Mouse (Mus musculus): ENCODE results near the gene Myh10. TPM values are rescaled to one million over a fixed set of nuclear protein-coding genes. Genes with fewer than 3 reads are reported as not detected.

Gene Myh10
- polyA plus RNA-seq, 2 experiments, result 14.9 to 28.4 TPM

DNA sequence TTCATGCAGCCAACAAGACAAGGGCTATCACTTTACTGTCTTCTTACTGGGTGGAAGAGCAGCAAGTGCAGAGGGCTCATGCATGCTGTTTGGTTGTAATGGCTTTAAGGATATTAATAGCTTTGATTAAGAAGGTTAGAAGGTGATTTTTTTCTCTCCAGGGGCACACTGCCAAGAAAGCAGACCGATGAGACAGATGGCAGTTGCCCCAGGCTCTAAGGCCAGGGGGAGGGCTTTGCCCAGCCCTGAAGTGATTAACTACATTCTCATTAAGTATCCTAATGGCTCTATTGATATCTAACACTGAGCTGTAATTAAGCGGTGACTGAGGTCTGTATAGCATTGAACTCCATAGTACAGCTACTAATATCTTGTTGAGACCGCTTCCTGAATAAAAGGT lies 73.3 kb downstream of the Myh10 start:
- no peak overlapping the region for H3K4me3 ChIP-seq (ENCODE audit: insufficient read depth in 1 of 2, low read depth in 2 of 2, low read length in 2 of 2)
- no peak for ATAC-seq (ENCODE audit: insufficient read depth)
- no peak overlapping the region for H3K4me2 ChIP-seq (ENCODE audit: low read depth)
- no peak for TF ChIP-seq CTCF (IDR thresholded peaks at IDR 0.05; ENCODE audit: low read depth)
- no peak for TF ChIP-seq EP300 (IDR thresholded peaks at IDR 0.05; ENCODE audit: low read depth)
- H3K36me3 ChIP-seq (replicated peaks; ENCODE audit: control insufficient read depth, insufficient read depth, low read depth), result peaks cover 19% of the 10 kb centered on the region
- peaks cover 11 to 23% of the 10 kb centered on the region in 2 experiments for H3K4me1 ChIP-seq (replicated peaks; ENCODE audit: control insufficient read depth in 2 of 2, insufficient read depth in 2 of 2, low read length in 1 of 2)
- no peak overlapping the region for H3K9ac ChIP-seq (replicated peaks)
- 82% methylated on average over 3 of the region's 3 CpGs for WGBS (ENCODE audit: insufficient replicate concordance)
- no peak overlapping the region for H3K27ac ChIP-seq
- no peaks in the 10 kb centered on the region for H3K9me3 ChIP-seq (ENCODE audit: control insufficient read depth, low read length)
- DNase-seq (ENCODE audit: low read depth in 3 of 3, low spot score in 3 of 3), result no peak
- no peaks in the 10 kb centered on the region for H3K27me3 ChIP-seq (ENCODE audit: control insufficient read depth, insufficient read depth, low read length)

DNA sequence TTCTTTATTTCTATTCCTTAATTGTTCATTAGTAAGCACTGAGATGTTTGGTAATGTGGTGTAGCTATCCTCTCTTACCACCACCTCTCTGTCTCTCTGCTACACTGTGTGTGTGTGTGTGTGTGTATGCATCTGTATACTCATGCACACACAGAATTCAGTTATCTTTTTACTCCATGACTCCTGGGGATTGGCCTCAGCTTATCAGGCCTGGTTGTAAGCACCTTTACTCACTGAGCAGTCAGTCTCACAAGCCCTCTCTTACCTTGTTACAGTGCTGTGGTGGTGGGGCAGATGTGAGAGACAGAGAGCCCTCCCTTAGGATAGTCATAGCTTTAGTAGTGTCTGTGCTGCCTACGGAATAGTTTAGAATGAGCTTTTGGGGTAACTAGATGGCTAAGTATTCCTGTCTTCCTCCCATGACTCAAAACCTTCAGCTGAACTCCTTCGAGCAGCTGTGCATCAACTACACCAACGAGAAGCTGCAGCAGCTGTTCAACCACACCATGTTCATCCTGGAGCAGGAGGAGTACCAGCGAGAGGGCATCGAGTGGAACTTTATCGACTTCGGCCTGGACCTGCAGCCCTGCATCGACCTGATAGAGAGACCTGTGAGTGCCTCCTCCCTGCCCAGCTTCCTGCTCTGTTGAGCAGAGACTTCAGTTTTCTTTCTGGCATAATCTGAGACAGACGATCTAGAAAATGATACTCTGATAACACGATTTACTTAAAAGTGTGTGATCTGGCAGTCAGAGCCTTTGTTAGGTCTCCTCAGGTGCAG lies 76.6 kb downstream of the Myh10 start:
- Histone ChIP-seq H3K4me3 (ENCODE audit: insufficient read depth in 1 of 2, low read depth in 2 of 2, low read length in 2 of 2) (peak overlapping the region; percentile 19 to 21; a peak in 2 of 4 replicates), H3K4me2 (ENCODE audit: low read depth) (peak overlapping the region; percentile 49), H3K27me3 (ENCODE audit: control insufficient read depth, insufficient read depth, low read length) (no peaks in the 10 kb centered on the region), H3K9ac (replicated peaks) (0 out of 2 replicates have a peak overlapping the region, but pooled peaks have one; percentile 5), H3K9me3 (ENCODE audit: control insufficient read depth, low read length) (no peaks in the 10 kb centered on the region), H3K4me1 (replicated peaks; ENCODE audit: control insufficient read depth in 2 of 2, insufficient read depth in 2 of 2, low read length in 1 of 2) (peaks cover 12 to 31% of the 10 kb centered on the region in 2 experiments), H3K36me3 (replicated peaks; ENCODE audit: control insufficient read depth, insufficient read depth, low read depth) (peaks cover 23% of the 10 kb centered on the region), H3K27ac (peak overlapping the region; percentile 55)
- WGBS (ENCODE audit: insufficient replicate concordance), result 41% methylated on average over 10 of the region's 10 CpGs
- ATAC-seq (ENCODE audit: insufficient read depth) (peak; percentile 90), DNase-seq (ENCODE audit: low read depth in 3 of 3, low spot score in 3 of 3) (peak in 1 of 3 experiments; percentile 37)
- TF ChIP-seq EP300 (IDR thresholded peaks at IDR 0.05; ENCODE audit: low read depth), result peak; percentile 60
- TF ChIP-seq CTCF (IDR thresholded peaks at IDR 0.05; ENCODE audit: low read depth), result no peak

DNA sequence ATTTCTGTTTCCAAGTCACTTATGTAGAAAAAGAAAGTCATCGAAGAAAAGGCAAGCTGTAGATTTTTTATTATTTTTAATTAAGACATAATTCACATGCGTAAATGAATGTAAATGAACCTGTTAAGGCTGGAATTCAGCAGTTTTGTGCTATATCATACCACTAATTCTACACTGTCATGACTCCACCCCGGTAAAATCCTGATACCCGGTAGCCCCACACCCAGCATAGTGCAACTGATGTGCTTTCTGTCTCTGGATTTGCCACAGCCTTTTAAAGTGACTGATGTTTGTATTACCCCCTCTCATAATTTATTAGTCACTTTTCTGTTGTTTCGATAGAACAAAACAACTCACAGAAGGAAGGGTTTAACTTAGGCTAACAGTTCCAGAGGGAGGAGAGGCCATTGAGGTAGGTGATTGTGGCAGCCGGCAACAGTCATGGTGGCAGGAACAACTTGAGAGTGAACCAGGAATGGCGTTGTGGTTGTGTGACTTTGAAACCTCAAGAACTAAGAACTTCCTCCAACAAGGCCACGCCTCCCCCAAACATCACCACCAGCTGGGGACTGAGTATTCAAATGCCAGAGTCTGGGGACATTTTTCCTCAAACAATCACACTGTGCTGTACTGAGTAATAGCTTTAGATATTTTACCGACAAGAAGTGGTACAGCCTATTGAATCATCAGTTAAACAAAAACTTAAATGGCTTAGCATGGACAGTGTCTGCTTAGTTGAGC lies 78.6 kb downstream of the Myh10 start:
- Histone ChIP-seq H3K4me1 (replicated peaks; ENCODE audit: control insufficient read depth in 2 of 2, insufficient read depth in 2 of 2, low read length in 1 of 2) (peaks cover 12 to 31% of the 10 kb centered on the region in 2 experiments), H3K27me3 (ENCODE audit: control insufficient read depth, insufficient read depth, low read length) (no peaks in the 10 kb centered on the region), H3K4me3 (ENCODE audit: insufficient read depth in 1 of 2, low read depth in 2 of 2, low read length in 2 of 2) (no peak overlapping the region), H3K36me3 (replicated peaks; ENCODE audit: control insufficient read depth, insufficient read depth, low read depth) (peaks cover 16% of the 10 kb centered on the region), H3K4me2 (ENCODE audit: low read depth) (peak overlapping the region; percentile 25), H3K9me3 (ENCODE audit: control insufficient read depth, low read length) (no peaks in the 10 kb centered on the region), H3K9ac (replicated peaks) (no peak overlapping the region), H3K27ac (peak overlapping the region; percentile 37; the same call in 1 of the 2 replicates)
- 65% methylated on average over 9 of the region's 9 CpGs for WGBS (ENCODE audit: insufficient replicate concordance)
- TF ChIP-seq CTCF (IDR thresholded peaks at IDR 0.05; ENCODE audit: low read depth) (no peak), EP300 (IDR thresholded peaks at IDR 0.05; ENCODE audit: low read depth) (no peak)
- ATAC-seq (ENCODE audit: insufficient read depth) (no peak), DNase-seq (ENCODE audit: low read depth in 3 of 3, low spot score in 3 of 3) (peak in 1 of 3 experiments; percentile 17)

DNA sequence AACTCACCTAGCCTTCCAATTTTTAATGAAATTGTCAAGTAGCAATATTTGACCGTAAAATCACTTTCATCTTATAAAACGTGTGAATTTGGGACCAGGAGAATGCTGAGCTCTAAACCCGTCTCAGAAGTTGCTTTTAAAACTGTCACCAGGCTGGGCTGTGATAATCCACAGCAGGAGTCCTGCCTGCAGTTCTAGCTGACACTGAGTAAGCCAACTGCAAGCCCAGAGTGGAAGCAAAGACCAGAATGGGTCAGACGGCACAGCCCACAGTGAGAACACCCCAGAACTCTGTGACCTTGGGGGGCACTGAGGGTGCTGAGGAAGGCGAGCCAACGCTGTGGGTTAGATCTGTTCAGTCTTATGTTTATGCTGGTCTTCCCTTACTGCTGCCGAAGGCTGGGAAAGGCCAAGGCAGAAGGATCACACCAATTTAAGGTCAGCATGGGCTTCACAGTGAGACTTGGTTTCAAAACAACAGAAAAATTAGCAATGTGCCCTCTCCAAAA lies 84.8 kb downstream of the Myh10 start:
- H3K4me3 ChIP-seq (ENCODE audit: insufficient read depth in 1 of 2, low read depth in 2 of 2, low read length in 2 of 2), result no peak overlapping the region
- H3K27ac ChIP-seq, result no peak overlapping the region
- H3K4me2 ChIP-seq (ENCODE audit: low read depth), result no peak overlapping the region
- H3K27me3 ChIP-seq (ENCODE audit: control insufficient read depth, insufficient read depth, low read length), result no peaks in the 10 kb centered on the region
- TF ChIP-seq EP300 (IDR thresholded peaks at IDR 0.05; ENCODE audit: low read depth) (no peak), CTCF (IDR thresholded peaks at IDR 0.05; ENCODE audit: low read depth) (no peak)
- H3K4me1 ChIP-seq (replicated peaks; ENCODE audit: control insufficient read depth in 2 of 2, insufficient read depth in 2 of 2, low read length in 1 of 2), result peaks cover 0 to 3% of the 10 kb centered on the region in 2 experiments; a peak in 1 of 4 replicates
- no peak for DNase-seq (ENCODE audit: low read depth in 3 of 3, low spot score in 3 of 3)
- no peaks in the 10 kb centered on the region for H3K9me3 ChIP-seq (ENCODE audit: control insufficient read depth, low read length)
- WGBS (ENCODE audit: insufficient replicate concordance), result 75% methylated on average over 7 of the region's 7 CpGs
- H3K9ac ChIP-seq (replicated peaks), result no peak overlapping the region
- H3K36me3 ChIP-seq (replicated peaks; ENCODE audit: control insufficient read depth, insufficient read depth, low read depth), result peaks cover 7% of the 10 kb centered on the region
- ATAC-seq (ENCODE audit: insufficient read depth), result no peak

DNA sequence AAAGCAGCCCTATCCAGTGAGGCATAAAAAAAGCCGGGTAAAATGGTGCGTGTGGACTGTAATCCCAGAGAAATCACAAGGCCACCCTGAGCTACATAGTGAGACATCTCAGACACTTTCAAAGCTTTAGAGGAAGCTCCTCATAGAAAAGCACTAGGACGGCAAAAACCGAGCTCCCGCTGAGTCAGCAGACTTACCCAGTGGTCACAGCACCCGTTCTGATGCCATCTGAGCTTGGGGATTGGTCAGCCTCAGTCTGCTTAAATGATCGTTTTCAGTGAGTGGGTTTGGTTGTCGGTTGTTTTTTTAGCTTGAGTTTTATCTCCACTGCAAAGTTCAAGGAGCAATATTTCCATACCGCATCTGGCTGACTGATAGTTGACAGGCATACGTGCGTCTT lies 86.6 kb downstream of the Myh10 start:
- DNase-seq (ENCODE audit: low read depth in 3 of 3, low spot score in 3 of 3) (no peak), ATAC-seq (ENCODE audit: insufficient read depth) (no peak)
- Histone ChIP-seq H3K27me3 (ENCODE audit: control insufficient read depth, insufficient read depth, low read length) (no peaks in the 10 kb centered on the region), H3K9me3 (ENCODE audit: control insufficient read depth, low read length) (no peaks in the 10 kb centered on the region), H3K9ac (replicated peaks) (no peak overlapping the region), H3K4me2 (ENCODE audit: low read depth) (no peak overlapping the region), H3K27ac (no peak overlapping the region), H3K4me1 (replicated peaks; ENCODE audit: control insufficient read depth in 2 of 2, insufficient read depth in 2 of 2, low read length in 1 of 2) (no peaks in the 10 kb centered on the region), H3K36me3 (replicated peaks; ENCODE audit: control insufficient read depth, insufficient read depth, low read depth) (no peaks in the 10 kb centered on the region; the same call in none of the 2 replicates), H3K4me3 (ENCODE audit: insufficient read depth in 1 of 2, low read depth in 2 of 2, low read length in 2 of 2) (no peak overlapping the region)
- WGBS (ENCODE audit: insufficient replicate concordance), result 66% methylated on average over 11 of the region's 11 CpGs
- no peak for TF ChIP-seq EP300 (IDR thresholded peaks at IDR 0.05; ENCODE audit: low read depth)

Measured in liver, embryonic 14.5 days (tissue).